Mouse (Mus musculus): ENCODE results near the gene Zfp319.

GRCm38 (mm10) chr8:95341721-95342120, 10.0 kb upstream of the Zfp319 start:
- TF ChIP-seq CTCF (IDR thresholded peaks at IDR 0.05; ENCODE audit: insufficient read depth, low read depth, low read length) (no peak), POLR2A (IDR thresholded peaks at IDR 0.05; ENCODE audit: insufficient read depth, low read depth, low read length) (no peak)
